Mouse (Mus musculus): ENCODE results near the gene Immp2l. TPM values are rescaled to one million over a fixed set of nuclear protein-coding genes. Genes with fewer than 3 reads are reported as not detected.

The Immp2l gene
- polyA plus RNA-seq, 1 experiment from 2014 or later: 4.3 TPM

DNA sequence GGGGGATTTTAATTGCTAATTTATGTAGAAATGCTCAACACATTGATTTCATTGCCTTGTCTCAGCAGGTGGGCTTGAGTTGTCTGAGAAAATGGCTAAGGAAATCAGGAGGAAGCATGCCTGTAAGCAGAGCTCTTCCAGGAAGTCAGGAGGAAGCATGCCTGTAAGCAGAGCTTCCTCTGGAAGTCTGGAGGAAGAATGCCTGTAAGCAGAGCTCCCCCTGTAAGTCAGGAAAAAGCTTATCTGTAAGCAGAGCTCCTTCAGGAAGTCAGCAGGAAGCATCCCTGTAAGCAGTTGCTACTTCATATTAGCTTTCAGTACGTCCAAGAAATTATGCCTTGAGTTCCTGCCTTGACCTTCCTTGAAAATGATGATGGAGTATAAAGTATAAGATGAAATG lies 191.3 kb downstream of the Immp2l start:
- no peak for ATAC-seq (replicated peaks)
- Histone ChIP-seq H3K4me2 (replicated peaks) (no peak overlapping the region), H3K9ac (replicated peaks) (no peak overlapping the region), H3K4me3 (no peak overlapping the region), H3K27me3 (no peaks in the 10 kb centered on the region), H3K27ac (replicated peaks) (no peak overlapping the region), H3K9me3 (no peaks in the 10 kb centered on the region), H3K4me1 (no peaks in the 10 kb centered on the region), H3K36me3 (no peaks in the 10 kb centered on the region)
- 79% methylated on average over 1 of the region's 1 CpGs for WGBS

DNA sequence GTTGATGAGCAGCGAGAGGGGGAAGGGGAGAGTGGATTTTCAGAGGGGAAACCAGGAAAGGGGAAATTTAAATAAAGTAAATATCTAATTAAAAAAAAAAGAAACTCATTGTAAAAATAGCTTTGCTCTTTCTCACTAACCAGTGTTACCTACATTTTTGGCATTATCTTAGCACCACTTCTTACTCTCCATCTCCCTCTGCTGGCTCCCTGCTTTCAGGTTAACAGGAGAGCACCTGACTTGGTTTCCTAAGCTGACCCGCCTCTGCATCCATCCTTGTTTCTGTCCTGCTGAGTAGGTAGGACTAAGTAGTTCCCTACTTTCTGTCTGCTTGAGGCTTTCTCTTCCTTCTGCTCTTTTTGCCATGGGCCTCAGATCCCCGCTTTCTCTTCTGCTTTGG lies 198.0 kb downstream of the Immp2l start:
- 71% methylated on average over 3 of the region's 3 CpGs for WGBS
- ATAC-seq (replicated peaks): no peak
- no peaks in the 10 kb centered on the region for H3K9me3 ChIP-seq
- no peaks in the 10 kb centered on the region for H3K27me3 ChIP-seq
- H3K4me2 ChIP-seq (replicated peaks): no peak overlapping the region
- H3K36me3 ChIP-seq: no peaks in the 10 kb centered on the region
- H3K27ac ChIP-seq (replicated peaks): no peak overlapping the region
- no peak overlapping the region for H3K4me3 ChIP-seq
- no peaks in the 10 kb centered on the region for H3K4me1 ChIP-seq
- H3K9ac ChIP-seq (replicated peaks): no peak overlapping the region

DNA sequence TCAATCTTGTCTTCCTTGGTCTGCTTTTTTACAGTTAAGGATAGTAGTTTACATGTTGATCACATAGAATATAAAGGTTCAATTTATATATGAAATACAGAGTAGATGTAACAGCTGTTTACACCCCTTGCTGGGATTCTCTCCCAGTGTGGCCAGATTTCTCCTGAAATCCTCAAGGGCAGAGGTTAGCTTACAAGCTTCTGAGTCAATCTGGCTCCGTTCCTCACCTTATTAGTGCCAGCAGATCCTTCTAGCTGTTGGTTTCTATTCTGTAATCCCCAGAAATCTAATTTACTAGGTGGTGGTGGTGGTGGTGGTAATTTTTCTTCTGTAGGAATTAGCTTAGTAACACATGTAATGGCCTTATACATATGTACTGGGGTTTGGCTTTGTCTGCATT lies 199.8 kb downstream of the Immp2l start:
- no peak for ATAC-seq (replicated peaks)
- H3K9ac ChIP-seq (replicated peaks): no peak overlapping the region
- 71% methylated on average over 1 of the region's 1 CpGs for WGBS
- H3K4me3 ChIP-seq: no peak overlapping the region
- no peaks in the 10 kb centered on the region for H3K36me3 ChIP-seq
- no peak overlapping the region for H3K4me2 ChIP-seq (replicated peaks)
- no peaks in the 10 kb centered on the region for H3K9me3 ChIP-seq
- no peak overlapping the region for H3K27ac ChIP-seq (replicated peaks)
- H3K27me3 ChIP-seq: no peaks in the 10 kb centered on the region
- H3K4me1 ChIP-seq: no peaks in the 10 kb centered on the region

- Histone ChIP-seq H3K9me3 (no peaks in the 10 kb centered on the region), H3K4me2 (replicated peaks) (no peak overlapping the region), H3K27ac (replicated peaks) (no peak overlapping the region), H3K9ac (replicated peaks) (no peak overlapping the region), H3K36me3 (no peaks in the 10 kb centered on the region), H3K27me3 (no peaks in the 10 kb centered on the region), H3K4me3 (no peak overlapping the region), H3K4me1 (no peaks in the 10 kb centered on the region)
- no peak for ATAC-seq (replicated peaks)
- 45% methylated on average over 4 of the region's 4 CpGs for WGBS
These were observed 200.6 kb downstream of the Immp2l start for GRCm38 (mm10) chr12:41224538-41224937.

DNA sequence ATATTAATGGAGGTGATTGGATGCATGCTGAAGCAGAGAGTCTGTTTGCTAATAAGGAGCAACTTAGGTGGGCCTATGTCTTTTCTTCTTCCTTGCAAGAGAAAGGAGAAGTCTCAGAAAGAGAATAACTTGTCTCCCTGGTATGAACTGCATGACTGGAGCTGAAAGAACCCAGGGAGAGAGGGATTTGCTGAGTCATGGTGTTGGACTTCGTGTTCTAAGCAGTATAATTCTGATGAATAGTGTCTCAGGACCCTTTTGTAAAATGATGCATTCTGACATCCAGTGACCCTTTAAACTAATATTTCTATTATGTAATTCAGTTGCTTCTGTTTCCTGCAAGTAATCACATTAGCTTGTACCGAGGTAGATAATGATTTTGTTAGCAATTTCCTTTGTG lies 208.1 kb downstream of the Immp2l start:
- H3K4me3 ChIP-seq: no peak overlapping the region
- no peak overlapping the region for H3K4me2 ChIP-seq (replicated peaks)
- no peak for ATAC-seq (replicated peaks)
- no peak overlapping the region for H3K9ac ChIP-seq (replicated peaks)
- no peaks in the 10 kb centered on the region for H3K9me3 ChIP-seq
- H3K4me1 ChIP-seq: no peaks in the 10 kb centered on the region
- H3K36me3 ChIP-seq: no peaks in the 10 kb centered on the region
- H3K27ac ChIP-seq (replicated peaks): no peak overlapping the region
- no peaks in the 10 kb centered on the region for H3K27me3 ChIP-seq
- WGBS: 39% methylated on average over 2 of the region's 2 CpGs

DNA sequence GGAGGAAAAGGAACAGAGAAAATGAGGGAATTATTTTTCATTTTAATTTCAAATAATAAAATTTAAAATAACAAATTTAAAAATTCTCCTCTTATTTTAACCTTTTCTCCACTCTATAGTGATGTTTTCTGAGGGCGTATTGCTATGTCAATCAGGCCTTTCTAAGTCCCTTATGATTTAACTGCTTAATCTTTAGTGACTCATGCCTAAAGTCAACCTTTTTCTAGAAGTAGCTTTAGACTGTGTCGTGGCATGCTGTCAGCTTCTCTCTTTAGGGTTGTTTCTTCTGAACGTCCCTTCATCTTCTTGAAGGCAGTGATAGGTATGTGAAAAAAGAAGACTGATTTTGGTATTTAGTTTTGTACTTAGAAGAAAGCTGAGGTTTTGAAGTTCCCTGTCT lies 214.0 kb downstream of the Immp2l start:
- no peak for ATAC-seq (replicated peaks)
- 83% methylated on average over 3 of the region's 3 CpGs for WGBS
- H3K36me3 ChIP-seq: no peaks in the 10 kb centered on the region
- no peaks in the 10 kb centered on the region for H3K9me3 ChIP-seq
- no peak overlapping the region for H3K9ac ChIP-seq (replicated peaks)
- no peak overlapping the region for H3K4me2 ChIP-seq (replicated peaks)
- H3K4me3 ChIP-seq: no peak overlapping the region
- no peak overlapping the region for H3K27ac ChIP-seq (replicated peaks)
- H3K27me3 ChIP-seq: no peaks in the 10 kb centered on the region
- H3K4me1 ChIP-seq: no peaks in the 10 kb centered on the region

DNA sequence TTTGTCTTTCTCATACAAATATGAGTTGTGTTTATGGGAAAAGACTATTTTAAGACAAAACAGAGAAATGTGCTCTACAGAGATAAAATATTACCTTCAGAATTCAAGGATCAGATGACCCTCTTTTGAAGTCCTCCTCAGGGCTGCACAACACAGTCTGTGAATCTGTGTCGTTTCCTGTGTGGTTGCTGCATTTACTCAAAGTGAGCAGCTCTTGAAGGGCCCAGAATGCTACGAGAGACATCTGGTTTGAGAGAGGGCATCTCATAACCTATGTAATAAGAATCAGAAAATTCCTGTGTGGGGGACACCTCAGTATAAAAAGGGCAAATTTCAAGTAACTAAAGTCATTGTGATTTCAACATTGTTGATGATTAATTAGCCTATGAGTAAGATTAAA lies 217.3 kb downstream of the Immp2l start:
- WGBS: 89% methylated on average over 2 of the region's 2 CpGs
- Histone ChIP-seq H3K36me3 (no peaks in the 10 kb centered on the region), H3K4me1 (no peaks in the 10 kb centered on the region), H3K4me2 (replicated peaks) (no peak overlapping the region), H3K9me3 (no peaks in the 10 kb centered on the region), H3K4me3 (no peak overlapping the region), H3K27me3 (no peaks in the 10 kb centered on the region), H3K27ac (replicated peaks) (no peak overlapping the region), H3K9ac (replicated peaks) (no peak overlapping the region)
- ATAC-seq (replicated peaks): no peak

GRCm38 (mm10) chr12:41248254-41248653 lies 224.4 kb downstream of the Immp2l start:
- Histone ChIP-seq H3K4me2 (replicated peaks) (no peak overlapping the region), H3K9me3 (no peaks in the 10 kb centered on the region), H3K4me1 (no peaks in the 10 kb centered on the region), H3K9ac (replicated peaks) (no peak overlapping the region), H3K36me3 (no peaks in the 10 kb centered on the region), H3K27ac (replicated peaks) (no peak overlapping the region), H3K4me3 (no peak overlapping the region), H3K27me3 (no peaks in the 10 kb centered on the region)
- ATAC-seq (replicated peaks): no peak
- 96% methylated on average over 1 of the region's 1 CpGs for WGBS

DNA sequence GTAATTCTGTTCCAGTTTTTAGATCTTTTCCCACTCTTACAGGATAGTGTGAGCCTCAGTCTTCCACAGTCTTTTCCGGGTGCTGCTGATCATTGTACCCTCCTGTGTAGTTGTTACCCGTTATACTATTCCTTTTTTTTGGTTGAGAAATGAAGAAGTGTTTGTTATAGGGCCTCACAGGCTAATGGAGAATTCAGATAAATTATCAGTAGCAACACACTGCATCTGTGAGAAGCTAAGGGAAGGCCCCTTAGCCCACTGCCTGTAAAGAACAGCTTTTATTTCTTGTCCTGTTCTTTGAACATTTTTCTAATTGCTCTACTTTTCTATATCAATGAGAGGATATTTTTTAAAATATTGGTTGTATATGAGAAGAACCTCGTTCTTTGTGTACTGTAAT lies 226.2 kb downstream of the Immp2l start:
- Histone ChIP-seq H3K4me1 (no peaks in the 10 kb centered on the region), H3K9me3 (no peaks in the 10 kb centered on the region), H3K4me2 (replicated peaks) (no peak overlapping the region), H3K9ac (replicated peaks) (no peak overlapping the region), H3K36me3 (no peaks in the 10 kb centered on the region), H3K27ac (replicated peaks) (no peak overlapping the region), H3K4me3 (no peak overlapping the region), H3K27me3 (no peaks in the 10 kb centered on the region)
- no peak for ATAC-seq (replicated peaks)
- WGBS: 86% methylated on average over 3 of the region's 3 CpGs

- Histone ChIP-seq H3K4me3 (no peak overlapping the region), H3K27ac (replicated peaks) (no peak overlapping the region), H3K27me3 (no peaks in the 10 kb centered on the region), H3K9me3 (no peaks in the 10 kb centered on the region), H3K4me1 (no peaks in the 10 kb centered on the region), H3K9ac (replicated peaks) (no peak overlapping the region), H3K36me3 (no peaks in the 10 kb centered on the region), H3K4me2 (replicated peaks) (no peak overlapping the region)
- no peak for ATAC-seq (replicated peaks)
- 29% methylated on average over 2 of the region's 2 CpGs for WGBS
These were observed 234.0 kb downstream of the Immp2l start for GRCm38 (mm10) chr12:41257905-41258304.

DNA sequence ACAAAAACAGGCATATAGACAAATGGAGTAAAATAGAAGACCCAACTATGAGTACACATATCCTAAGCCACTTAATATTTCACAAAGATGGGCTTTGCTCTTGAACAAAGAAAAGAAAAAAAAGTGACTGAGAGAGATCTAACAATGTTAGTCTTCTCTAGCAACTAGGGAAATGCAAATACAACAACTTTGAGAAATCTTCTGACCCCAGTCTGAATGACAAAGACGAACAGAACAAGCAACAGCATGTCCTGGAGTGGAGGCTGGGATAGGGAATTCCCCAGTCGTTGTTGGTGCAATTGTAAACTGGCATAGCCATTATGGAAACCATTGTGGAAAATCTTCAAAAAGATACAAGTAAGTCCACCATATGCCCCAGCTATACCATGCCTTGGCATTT lies 235.7 kb downstream of the Immp2l start:
- WGBS: 80% methylated on average over 2 of the region's 2 CpGs
- H3K4me2 ChIP-seq (replicated peaks): no peak overlapping the region
- no peaks in the 10 kb centered on the region for H3K9me3 ChIP-seq
- no peak overlapping the region for H3K4me3 ChIP-seq
- no peak for ATAC-seq (replicated peaks)
- no peaks in the 10 kb centered on the region for H3K36me3 ChIP-seq
- H3K4me1 ChIP-seq: no peaks in the 10 kb centered on the region
- no peaks in the 10 kb centered on the region for H3K27me3 ChIP-seq
- no peak overlapping the region for H3K27ac ChIP-seq (replicated peaks)
- no peak overlapping the region for H3K9ac ChIP-seq (replicated peaks)

DNA sequence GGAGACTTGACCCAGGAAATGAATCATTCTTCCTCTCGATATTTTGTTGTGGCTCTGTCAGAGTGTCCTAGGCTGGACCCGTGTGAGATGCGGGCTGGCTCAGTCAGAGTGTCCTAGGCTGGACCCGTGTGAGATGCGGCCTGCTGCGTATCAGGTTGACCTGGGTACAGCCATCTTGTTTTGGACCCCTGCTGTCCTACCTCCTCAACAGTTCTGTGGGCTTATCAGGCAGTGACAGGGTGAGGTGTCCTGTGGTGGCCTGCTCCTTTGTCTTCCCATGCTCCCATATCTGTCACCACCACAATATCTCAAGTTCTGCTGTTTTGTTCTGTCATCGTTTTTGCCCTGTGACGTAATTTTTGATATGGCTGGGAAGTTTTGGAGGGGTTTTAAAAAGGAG lies 250.2 kb downstream of the Immp2l start:
- no peak overlapping the region for H3K27ac ChIP-seq (replicated peaks)
- no peaks in the 10 kb centered on the region for H3K27me3 ChIP-seq
- WGBS: 93% methylated on average over 8 of the region's 8 CpGs
- no peak overlapping the region for H3K4me3 ChIP-seq
- no peak overlapping the region for H3K4me2 ChIP-seq (replicated peaks)
- ATAC-seq (replicated peaks): peak; percentile 41
- no peaks in the 10 kb centered on the region for H3K36me3 ChIP-seq
- no peaks in the 10 kb centered on the region for H3K9me3 ChIP-seq
- H3K4me1 ChIP-seq: peaks cover 4% of the 10 kb centered on the region; the same call in 1 of the 2 replicates
- H3K9ac ChIP-seq (replicated peaks): no peak overlapping the region

- ATAC-seq (replicated peaks): no peak
- H3K36me3 ChIP-seq: no peaks in the 10 kb centered on the region
- H3K4me1 ChIP-seq: peaks cover 4% of the 10 kb centered on the region; the same call in 1 of the 2 replicates
- no peak overlapping the region for H3K4me3 ChIP-seq
- H3K27me3 ChIP-seq: no peaks in the 10 kb centered on the region
- H3K9ac ChIP-seq (replicated peaks): no peak overlapping the region
- no peak overlapping the region for H3K4me2 ChIP-seq (replicated peaks)
- no peaks in the 10 kb centered on the region for H3K9me3 ChIP-seq
- 14% methylated on average over 3 of the region's 3 CpGs for WGBS
- H3K27ac ChIP-seq (replicated peaks): no peak overlapping the region
These were observed 251.5 kb downstream of the Immp2l start for GRCm38 (mm10) chr12:41275361-41275760.

All from forebrain, embryonic 15.5 days (tissue).